Mouse (Mus musculus): ENCODE data around the gene Mrpl23. TPM values are rescaled to one million over a fixed set of nuclear protein-coding genes. Genes with fewer than 3 reads are reported as not detected.

The Mrpl23 gene
- polyA plus RNA-seq, 1 experiment, result 73.3 TPM

DNA sequence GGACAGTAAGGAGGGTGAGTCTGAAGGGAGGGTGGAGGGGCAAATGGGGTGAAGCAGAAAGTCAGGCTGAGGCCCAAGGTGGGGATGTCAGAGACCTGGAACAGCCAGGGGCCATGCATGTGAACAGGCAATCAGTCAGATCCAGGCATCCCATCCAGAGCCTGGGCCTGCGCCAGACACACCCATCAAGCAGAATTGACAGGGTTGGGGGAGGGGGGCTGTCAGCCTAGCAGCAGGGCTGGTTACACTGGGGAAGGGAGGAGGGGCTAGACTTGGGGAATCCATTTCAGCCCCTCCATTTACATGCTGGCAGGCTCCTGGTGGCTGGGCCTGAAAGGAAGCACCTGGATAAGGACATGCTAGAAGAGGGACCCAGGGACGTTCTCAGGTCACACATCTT lies 26.5 kb upstream of the Mrpl23 start:
- TF ChIP-seq MYOD1 (IDR thresholded peaks at IDR 0.05; ENCODE audit: control insufficient read depth in 1 of 3, insufficient read length in 2 of 3, low read depth in 2 of 3), result no peak
- no peak for TF ChIP-seq E2F4 (IDR thresholded peaks at IDR 0.05; ENCODE audit: insufficient read depth)
- TF ChIP-seq REST (IDR thresholded peaks at IDR 0.05; ENCODE audit: insufficient read depth, insufficient read length), result no peak
- peak; percentile 58 for TF ChIP-seq POLR2AphosphoS2 (IDR thresholded peaks at IDR 0.05; ENCODE audit: insufficient read length, low read depth)
- TF ChIP-seq POLR2A (IDR thresholded peaks at IDR 0.05; ENCODE audit: insufficient read length, low read depth), result peak; percentile 39
- Histone ChIP-seq H3K36me3 (ENCODE audit: control insufficient read depth, insufficient read depth) (peaks cover 13% of the 10 kb centered on the region), H3ac (ENCODE audit: control insufficient read depth, insufficient read length) (no peak overlapping the region), H3K27me3 (ENCODE audit: control insufficient read depth, insufficient read depth, insufficient read length) (no peaks in the 10 kb centered on the region), H3K4me2 (ENCODE audit: low read depth) (no peak overlapping the region), H3K79me2 (ENCODE audit: control insufficient read depth, insufficient read depth) (peaks cover 5% of the 10 kb centered on the region), H3K4me3 (no peak overlapping the region)

DNA sequence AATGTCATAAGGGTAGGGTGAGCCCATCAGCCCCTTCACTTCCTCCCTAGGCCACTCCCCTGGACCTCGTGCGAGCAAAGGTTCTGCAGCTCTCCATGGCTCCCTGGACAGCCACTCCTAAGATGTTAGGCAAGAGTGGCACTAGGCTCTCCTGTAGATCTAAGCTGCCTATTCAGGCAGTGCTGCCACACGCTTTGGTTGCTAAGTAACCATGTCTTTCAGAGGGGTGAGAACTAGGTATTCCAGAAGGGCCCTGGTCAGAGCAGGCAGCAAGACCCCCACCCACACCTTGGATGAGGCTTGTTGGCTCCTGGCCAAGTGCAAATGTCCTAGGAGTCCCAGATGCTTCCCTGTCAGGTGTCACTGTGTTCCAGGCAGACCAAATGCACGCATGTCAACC lies 26.0 kb upstream of the Mrpl23 start:
- no peaks in the 10 kb centered on the region for H3K27me3 ChIP-seq (ENCODE audit: control insufficient read depth, insufficient read depth, insufficient read length)
- H3K4me2 ChIP-seq (ENCODE audit: low read depth), result no peak overlapping the region
- H3K4me3 ChIP-seq, result no peak overlapping the region
- peaks cover 5% of the 10 kb centered on the region for H3K79me2 ChIP-seq (ENCODE audit: control insufficient read depth, insufficient read depth)
- H3K36me3 ChIP-seq (ENCODE audit: control insufficient read depth, insufficient read depth), result peaks cover 13% of the 10 kb centered on the region
- TF ChIP-seq POLR2AphosphoS2 (IDR thresholded peaks at IDR 0.05; ENCODE audit: insufficient read length, low read depth) (peak; percentile 36), SRF (IDR thresholded peaks at IDR 0.05; ENCODE audit: control insufficient read depth, insufficient read length, low read depth) (no peak)
- H3ac ChIP-seq (ENCODE audit: control insufficient read depth, insufficient read length), result no peak overlapping the region

- H3K79me2 ChIP-seq (ENCODE audit: control insufficient read depth, insufficient read depth), result peaks cover 5% of the 10 kb centered on the region
- no peak overlapping the region for H3ac ChIP-seq (ENCODE audit: control insufficient read depth, insufficient read length)
- no peaks in the 10 kb centered on the region for H3K27me3 ChIP-seq (ENCODE audit: control insufficient read depth, insufficient read depth, insufficient read length)
- no peak for TF ChIP-seq REST (IDR thresholded peaks at IDR 0.05; ENCODE audit: insufficient read depth, insufficient read length)
- peak; percentile 92 for TF ChIP-seq POLR2AphosphoS2 (IDR thresholded peaks at IDR 0.05; ENCODE audit: insufficient read length, low read depth)
- no peak for TF ChIP-seq CEBPB (IDR thresholded peaks at IDR 0.05; ENCODE audit: insufficient read depth, poor library complexity, severe bottlenecking)
- TF ChIP-seq SRF (IDR thresholded peaks at IDR 0.05; ENCODE audit: control insufficient read depth, insufficient read length, low read depth), result no peak
- TF ChIP-seq TCF12 (IDR thresholded peaks at IDR 0.05; ENCODE audit: insufficient read depth, poor library complexity, severe bottlenecking), result no peak
- TF ChIP-seq POLR2A (IDR thresholded peaks at IDR 0.05; ENCODE audit: insufficient read length, low read depth), result peak; percentile 62
- no peak for TF ChIP-seq E2F4 (IDR thresholded peaks at IDR 0.05; ENCODE audit: insufficient read depth)
- peak in 1 of 3 experiments; percentile 1 for TF ChIP-seq MYOG (IDR thresholded peaks at IDR 0.05; ENCODE audit: control insufficient read depth in 1 of 3, insufficient read depth in 1 of 3, insufficient read length in 2 of 3, low read depth in 2 of 3)
- no peak for TF ChIP-seq MYOD1 (IDR thresholded peaks at IDR 0.05; ENCODE audit: control insufficient read depth in 1 of 3, insufficient read length in 2 of 3, low read depth in 2 of 3)
- TF ChIP-seq USF1 (IDR thresholded peaks at IDR 0.05; ENCODE audit: low read depth), result no peak
- H3K36me3 ChIP-seq (ENCODE audit: control insufficient read depth, insufficient read depth), result peaks cover 8% of the 10 kb centered on the region
- H3K4me2 ChIP-seq (ENCODE audit: low read depth), result no peak overlapping the region
- no peak overlapping the region for H3K4me3 ChIP-seq
Observed at GRCm38 (mm10) chr7:142507453-142507852, 25.0 kb upstream of the Mrpl23 start.

GRCm38 (mm10) chr7:142509518-142509917 lies 23.0 kb upstream of the Mrpl23 start:
- Histone ChIP-seq H3K4me3 (no peak overlapping the region), H3K79me2 (ENCODE audit: control insufficient read depth, insufficient read depth) (no peaks in the 10 kb centered on the region), H3ac (ENCODE audit: control insufficient read depth, insufficient read length) (no peak overlapping the region), H3K36me3 (ENCODE audit: control insufficient read depth, insufficient read depth) (peaks cover 4% of the 10 kb centered on the region), H3K4me2 (ENCODE audit: low read depth) (no peak overlapping the region), H3K27me3 (ENCODE audit: control insufficient read depth, insufficient read depth, insufficient read length) (no peaks in the 10 kb centered on the region)
- TF ChIP-seq MAX (IDR thresholded peaks at IDR 0.05; ENCODE audit: low read depth), result no peak
- TF ChIP-seq POLR2A (IDR thresholded peaks at IDR 0.05; ENCODE audit: insufficient read length, low read depth), result peak; percentile 22
- peak; percentile 84 for TF ChIP-seq POLR2AphosphoS2 (IDR thresholded peaks at IDR 0.05; ENCODE audit: insufficient read length, low read depth)

GRCm38 (mm10) chr7:142510021-142510777 lies 22.3 kb upstream of the Mrpl23 start:
- Histone ChIP-seq H3K4me3 (no peak overlapping the region), H3ac (ENCODE audit: control insufficient read depth, insufficient read length) (no peak overlapping the region), H3K27me3 (ENCODE audit: control insufficient read depth, insufficient read depth, insufficient read length) (no peaks in the 10 kb centered on the region), H3K4me2 (ENCODE audit: low read depth) (no peak overlapping the region), H3K79me2 (ENCODE audit: control insufficient read depth, insufficient read depth) (no peaks in the 10 kb centered on the region), H3K36me3 (ENCODE audit: control insufficient read depth, insufficient read depth) (peaks cover 6% of the 10 kb centered on the region)
- no peak for TF ChIP-seq MAX (IDR thresholded peaks at IDR 0.05; ENCODE audit: low read depth)
- no peak for TF ChIP-seq MYOG (IDR thresholded peaks at IDR 0.05; ENCODE audit: control insufficient read depth in 1 of 3, insufficient read depth in 1 of 3, insufficient read length in 2 of 3, low read depth in 2 of 3)
- TF ChIP-seq POLR2AphosphoS2 (IDR thresholded peaks at IDR 0.05; ENCODE audit: insufficient read length, low read depth), result peak; percentile 6
- TF ChIP-seq REST (IDR thresholded peaks at IDR 0.05; ENCODE audit: insufficient read depth, insufficient read length), result no peak

GRCm38 (mm10) chr7:142514048-142514447 lies 18.4 kb upstream of the Mrpl23 start:
- no peak overlapping the region for H3ac ChIP-seq (ENCODE audit: control insufficient read depth, insufficient read length)
- H3K4me2 ChIP-seq (ENCODE audit: low read depth), result no peak overlapping the region
- peaks cover 6% of the 10 kb centered on the region for H3K36me3 ChIP-seq (ENCODE audit: control insufficient read depth, insufficient read depth)
- no peak overlapping the region for H3K4me3 ChIP-seq
- H3K27me3 ChIP-seq (ENCODE audit: control insufficient read depth, insufficient read depth, insufficient read length), result no peaks in the 10 kb centered on the region
- no peaks in the 10 kb centered on the region for H3K79me2 ChIP-seq (ENCODE audit: control insufficient read depth, insufficient read depth)
- TF ChIP-seq MYOG (IDR thresholded peaks at IDR 0.05; ENCODE audit: control insufficient read depth in 1 of 3, insufficient read depth in 1 of 3, insufficient read length in 2 of 3, low read depth in 2 of 3) (peak in 1 of 3 experiments; percentile 10), POLR2AphosphoS2 (IDR thresholded peaks at IDR 0.05; ENCODE audit: insufficient read length, low read depth) (peak; percentile 73), CEBPB (IDR thresholded peaks at IDR 0.05; ENCODE audit: insufficient read depth, poor library complexity, severe bottlenecking) (no peak), MAX (IDR thresholded peaks at IDR 0.05; ENCODE audit: low read depth) (no peak)
